Mouse (Mus musculus) thymus, postnatal 14 days (tissue): Measurements from ENCODE around the gene Vezt.
A peak's percentile ranks its signal among the peaks of the same experiment; 100 is the strongest.

Experiments used
- DNase-seq: peaks from one replicate; pipeline ENCODE4 v3.0.0; 2021

The Vezt gene

DNA sequence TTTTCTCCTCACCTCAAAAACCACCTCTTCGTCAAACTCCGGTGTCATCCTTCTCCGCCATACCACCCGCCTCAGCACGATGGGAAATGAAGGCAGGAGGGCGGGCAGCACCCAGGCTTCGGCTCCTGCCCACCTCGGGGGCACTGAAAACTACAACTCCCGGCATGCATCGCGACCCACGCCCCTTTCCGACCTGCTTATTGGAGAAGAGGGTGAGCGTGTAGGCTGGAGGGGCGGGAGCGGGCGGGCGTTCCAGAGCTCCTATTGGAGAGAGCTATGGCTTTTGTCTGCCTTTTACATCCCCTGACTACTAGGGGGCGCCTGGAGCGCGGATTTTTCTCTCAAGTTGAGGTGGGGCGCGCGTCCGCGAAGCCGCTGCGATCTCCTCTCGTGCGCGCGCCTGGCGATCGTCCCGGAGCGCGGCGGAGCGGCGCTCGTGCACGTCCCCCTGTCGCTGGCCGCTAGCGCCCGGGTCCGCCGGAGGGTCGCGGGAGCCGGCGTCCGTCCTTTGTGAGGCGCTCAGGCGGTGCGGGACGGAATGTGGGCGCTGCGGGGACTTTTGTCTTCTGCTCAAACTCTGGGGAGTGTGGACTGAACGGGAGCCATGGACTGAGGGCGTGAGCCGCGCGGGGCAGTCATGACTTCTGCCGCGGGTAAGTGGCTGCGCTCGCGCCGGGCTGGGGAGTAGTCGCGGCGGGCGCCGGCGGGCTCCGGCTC, at the start of gene Vezt, which contains the start of gene Fgd6:
Vezt (minus strand) TSS at position 160 of the 717 bp plus-strand sequence.
Fgd6 (plus strand) TSS at position 344 of the 717 bp plus-strand sequence.
- peak; percentile 100 for DNase-seq

DNA sequence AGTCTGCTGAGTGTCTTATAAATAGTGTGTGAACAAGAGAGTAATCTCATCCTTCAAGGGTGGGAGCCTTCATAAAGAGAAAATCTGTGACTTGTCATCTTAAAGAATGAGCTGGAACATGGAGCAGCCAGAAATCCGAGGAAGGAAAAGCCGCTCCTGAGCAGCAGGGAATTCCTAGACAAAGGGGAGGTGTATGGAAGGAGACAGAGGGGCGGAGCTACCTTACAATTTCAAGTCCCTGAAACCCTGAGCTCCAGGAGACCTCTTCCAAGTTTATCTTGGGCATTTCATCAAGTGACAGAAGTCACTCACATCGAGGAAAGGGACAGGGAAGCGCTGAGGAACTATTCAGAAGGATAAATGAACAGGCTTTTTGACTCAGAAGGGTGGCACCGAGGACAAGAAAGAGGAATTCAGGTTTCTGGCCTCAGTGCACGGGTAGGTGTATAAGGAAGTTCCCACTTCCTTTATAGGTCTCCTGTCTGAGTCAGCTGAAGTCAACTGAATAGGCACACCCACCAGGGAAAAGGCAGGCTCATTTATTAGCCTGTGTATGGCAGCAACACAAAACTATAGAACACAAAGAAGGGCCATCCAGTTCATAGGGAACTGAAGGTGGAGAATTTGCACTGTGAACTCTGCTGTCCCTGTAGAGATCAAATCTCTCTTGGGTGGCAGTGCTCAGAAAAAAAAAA, 46.6 kb upstream of the Vezt start:
- DNase-seq, result no peak

DNA sequence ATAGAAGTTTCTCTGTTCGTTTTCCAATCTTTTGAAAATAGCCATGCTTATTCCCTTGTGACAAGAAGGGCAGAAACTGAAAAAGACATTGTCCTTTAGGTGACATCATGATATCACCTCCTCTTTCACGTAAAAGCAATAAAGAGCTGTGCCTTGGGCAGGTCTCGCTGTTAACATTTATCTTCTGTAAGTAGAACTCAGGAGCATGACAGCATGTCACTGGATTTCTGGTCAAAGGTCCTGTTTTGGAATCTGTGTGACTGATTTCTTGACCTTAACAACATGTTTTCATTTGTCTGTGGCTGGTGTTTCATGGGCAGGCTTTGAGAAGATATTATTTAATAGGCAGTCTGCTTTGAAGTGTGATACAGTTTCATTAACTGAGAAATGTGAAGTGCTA, 45.1 kb upstream of the Vezt start:
- no peak for DNase-seq

DNA sequence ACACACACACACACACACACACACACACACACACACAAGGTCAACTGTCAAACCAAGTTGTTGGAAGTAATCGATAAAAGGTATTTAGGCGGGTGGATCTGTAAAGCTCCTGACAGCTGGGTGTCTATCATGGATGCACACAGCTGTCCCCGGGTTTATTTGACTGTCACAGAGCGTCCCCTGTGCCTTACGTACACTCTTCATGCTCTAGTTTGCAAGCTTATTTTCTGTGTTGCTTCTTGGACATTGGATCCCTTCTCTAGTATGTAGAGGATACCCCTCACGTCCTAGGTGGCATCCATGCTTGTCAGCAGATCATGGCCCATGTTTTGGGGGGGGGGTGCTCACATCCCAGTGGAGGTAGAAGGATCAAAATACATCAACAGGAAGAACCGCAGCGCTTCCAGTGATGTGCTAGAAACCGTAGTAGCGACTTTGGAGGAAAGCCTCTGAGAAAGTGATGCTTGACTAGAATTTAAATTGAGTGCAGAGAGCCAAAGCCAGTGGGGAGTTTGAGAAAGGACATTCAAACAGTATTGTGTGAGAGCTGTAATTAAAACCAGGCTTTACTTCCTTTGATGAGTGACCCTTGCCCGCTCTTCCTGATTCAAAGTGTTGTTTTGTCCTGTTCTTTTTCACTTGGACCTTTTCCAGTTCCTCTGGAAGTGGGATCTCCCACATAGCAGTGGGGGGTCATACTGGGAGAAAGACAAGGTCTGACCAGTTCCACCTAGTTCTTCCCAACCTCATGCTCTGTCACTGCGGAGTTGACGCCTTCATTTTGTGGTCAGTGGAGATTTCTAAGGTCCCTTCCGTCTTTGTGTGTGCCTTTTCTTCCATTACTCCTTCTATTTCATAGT, 41.6 kb upstream of the Vezt start:
- DNase-seq, result no peak

DNA sequence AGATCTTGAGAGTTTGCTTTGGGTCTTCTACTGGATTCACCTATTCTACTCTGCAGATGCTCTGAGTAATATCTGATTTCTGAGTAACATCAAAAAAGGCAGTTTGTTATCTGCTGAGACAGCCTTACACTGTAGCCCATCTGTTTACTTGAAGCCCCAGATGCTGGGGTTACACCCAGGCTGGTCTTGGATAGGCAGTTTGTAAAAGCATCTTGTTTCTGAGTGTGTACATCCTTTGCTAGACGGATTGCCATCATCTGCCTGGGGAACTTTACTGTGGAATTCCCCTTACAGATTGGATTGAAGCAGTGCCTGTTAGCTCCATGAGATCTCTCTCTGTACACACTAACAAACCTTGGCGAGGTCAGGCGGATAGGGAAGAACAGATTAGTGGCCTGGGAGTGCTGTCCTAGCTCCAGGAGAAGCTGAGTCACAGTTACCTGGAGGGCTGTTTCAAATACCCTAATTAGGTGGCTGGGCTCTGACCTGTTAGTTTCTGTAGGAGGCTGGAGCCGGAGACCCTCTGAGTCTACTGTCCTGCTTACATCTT, 37.4 kb upstream of the Vezt start:
- no peak for DNase-seq

DNA sequence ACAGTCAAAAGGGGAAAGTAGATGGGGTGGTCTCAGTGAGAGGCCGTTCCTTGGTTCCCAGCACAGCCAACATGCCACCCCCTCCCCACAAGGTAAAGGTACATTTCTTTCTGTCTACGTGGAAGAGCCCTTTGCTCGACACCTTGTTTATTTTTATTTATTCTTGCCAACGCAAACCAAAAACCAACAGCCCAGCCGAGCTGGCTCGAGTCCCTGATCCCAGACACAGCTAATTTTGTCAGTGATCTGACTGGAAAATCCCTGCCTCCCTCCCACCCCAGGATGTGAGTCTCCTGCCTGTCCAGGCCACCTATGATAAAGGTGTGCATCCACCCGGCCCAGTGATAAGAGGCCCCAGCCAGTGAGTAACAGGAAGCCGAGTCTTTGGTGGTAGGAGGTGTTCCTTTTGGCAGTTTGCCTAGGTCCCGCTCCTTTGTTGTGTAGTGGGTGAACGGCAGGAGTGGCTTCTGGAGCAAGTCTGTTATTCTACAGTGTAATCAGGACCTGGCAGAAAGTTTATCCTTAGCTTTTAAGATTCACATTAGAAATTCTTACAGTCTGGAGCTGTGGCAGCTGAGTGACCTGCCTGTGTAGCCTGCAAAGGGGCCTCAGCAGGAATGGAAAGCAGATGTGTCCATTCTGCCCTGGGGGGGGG, 36.8 kb upstream of the Vezt start:
- DNase-seq, result peak; percentile 7

DNA sequence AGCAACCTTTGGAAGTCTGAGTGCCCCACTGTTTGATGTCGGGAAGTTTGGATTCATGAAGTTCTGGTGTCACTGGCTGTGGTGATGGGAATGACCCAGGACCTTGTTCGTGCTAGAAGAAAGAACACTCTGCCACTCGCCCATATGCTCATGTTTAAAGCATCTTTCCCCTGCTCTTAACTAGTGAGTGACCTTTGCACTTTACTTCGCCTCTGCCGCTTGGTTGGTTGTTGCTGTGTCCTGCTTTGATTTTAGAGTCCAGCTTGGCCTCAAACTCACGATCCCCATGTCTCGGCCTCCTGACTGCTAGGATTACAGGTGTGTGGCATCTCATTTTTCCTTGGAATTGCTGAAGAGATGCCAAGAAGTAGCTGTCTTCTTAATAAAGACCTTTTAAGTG, 36.0 kb upstream of the Vezt start:
- DNase-seq, result no peak

DNA sequence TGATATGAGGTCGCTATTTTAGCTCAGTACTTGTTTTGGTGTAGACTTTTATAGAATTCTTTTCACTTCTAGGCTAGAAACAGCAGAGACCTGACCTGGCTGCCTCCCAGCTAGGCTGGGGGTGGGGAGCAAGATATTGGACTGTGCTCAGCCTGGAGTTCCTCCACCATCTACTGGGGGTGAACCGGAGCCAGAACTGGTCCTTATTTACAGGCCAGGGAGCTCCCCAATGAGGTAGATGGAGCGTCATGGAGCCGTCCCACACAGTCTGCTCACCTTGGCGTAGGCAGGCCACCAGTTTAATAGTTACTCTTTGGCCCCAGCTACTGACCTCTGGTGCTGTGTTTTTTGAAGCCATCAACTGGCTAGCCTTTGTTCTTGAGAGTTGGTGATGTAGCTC, 33.1 kb upstream of the Vezt start:
- no peak for DNase-seq

DNA sequence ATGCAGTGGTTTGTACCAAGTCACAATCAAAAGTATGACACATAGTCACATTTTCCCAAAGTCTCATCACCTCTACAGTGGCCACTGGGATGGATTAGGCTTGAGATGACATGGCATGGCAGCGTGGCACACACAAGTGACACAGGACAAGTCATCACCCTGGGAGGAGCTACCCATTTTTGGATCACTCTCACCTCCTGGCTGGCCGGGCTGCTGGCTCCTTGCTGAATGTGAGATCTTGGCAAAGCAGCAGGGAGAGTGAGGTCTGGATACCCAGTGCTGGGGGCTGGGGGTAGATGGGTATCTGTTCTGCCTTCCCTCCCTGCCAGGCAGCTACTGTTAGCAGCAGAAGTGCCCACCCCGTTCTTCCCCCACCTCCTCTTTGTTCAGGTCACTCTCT, 31.3 kb upstream of the Vezt start:
- no peak for DNase-seq

DNA sequence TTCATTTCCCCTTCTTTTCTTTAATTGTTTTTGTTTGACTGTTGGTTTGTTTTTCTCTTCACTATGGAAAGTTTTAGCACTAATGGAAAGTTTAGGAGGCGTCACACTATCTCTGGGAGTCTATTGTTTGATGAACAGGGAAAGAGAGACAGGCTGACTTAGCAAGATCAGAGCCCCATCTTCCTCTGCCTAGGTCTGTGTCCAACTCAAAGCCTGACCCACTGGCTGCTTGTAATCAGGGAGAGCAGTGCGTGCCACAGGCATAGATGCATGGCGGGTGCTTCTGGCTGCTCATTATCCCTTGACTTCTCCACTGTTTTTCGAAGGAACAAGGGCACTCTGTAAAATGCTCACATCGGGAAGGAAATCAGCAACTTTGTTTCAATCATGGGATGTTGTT, 26.7 kb upstream of the Vezt start:
- DNase-seq, result no peak

DNA sequence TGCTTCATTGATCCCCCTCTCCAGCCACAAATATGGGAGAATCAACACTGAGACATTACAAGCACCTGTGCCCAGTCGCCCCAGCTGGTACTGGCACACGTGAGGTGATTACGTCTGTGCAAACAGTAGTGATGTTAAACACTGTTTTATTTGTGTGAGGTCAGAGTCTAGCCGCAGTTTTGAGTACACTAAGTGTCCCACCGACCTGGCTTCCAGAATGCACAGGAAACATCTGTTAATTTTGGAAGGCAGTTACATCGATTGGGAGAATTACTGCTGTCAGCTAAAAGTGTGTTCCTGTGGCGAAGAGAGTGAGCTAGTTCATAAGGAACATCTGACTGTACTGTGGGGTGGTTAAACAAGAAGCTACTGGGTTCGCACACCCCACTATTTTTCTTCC, 24.6 kb upstream of the Vezt start:
- no peak for DNase-seq

DNA sequence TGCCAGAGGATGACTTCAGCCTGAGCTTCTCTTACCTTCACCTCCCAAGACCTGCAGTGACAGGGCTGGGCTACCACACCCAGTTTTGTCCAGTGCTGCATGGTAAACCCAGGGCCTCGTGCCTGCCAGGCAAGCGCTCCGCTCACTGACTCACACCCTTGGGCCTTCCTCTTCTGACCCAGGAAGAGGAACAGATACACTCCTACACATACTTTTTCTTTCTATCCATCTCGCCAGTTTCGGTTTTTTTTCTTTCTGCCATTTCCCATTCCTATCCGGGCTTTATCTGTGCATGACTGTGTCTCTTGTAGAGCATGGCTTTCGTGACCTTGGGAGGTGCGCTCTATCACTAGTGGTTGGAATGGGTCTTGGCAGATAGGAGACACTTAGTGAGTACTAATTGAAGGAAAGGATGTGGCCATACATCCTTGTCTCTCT, 24.0 kb upstream of the Vezt start:
- DNase-seq, result no peak

DNA sequence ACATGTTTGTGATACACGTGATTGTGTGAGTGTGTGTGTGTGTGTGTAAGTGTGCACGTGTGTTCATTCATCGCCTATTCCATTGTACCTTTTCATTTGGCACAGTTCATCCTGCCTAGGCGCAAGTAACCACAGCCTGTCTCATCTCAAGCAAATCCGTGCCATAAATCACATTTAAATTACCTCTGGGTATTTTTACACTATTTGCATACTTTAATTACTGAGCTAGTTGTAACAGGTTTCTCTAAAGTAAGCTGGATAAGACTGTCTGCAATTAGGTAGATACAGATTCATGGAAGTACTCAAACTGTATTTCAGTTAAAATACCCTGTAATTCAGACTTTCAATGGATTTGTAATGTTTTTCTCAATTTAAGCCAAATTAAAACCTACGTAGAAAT, 20.9 kb upstream of the Vezt start:
- DNase-seq, result no peak

DNA sequence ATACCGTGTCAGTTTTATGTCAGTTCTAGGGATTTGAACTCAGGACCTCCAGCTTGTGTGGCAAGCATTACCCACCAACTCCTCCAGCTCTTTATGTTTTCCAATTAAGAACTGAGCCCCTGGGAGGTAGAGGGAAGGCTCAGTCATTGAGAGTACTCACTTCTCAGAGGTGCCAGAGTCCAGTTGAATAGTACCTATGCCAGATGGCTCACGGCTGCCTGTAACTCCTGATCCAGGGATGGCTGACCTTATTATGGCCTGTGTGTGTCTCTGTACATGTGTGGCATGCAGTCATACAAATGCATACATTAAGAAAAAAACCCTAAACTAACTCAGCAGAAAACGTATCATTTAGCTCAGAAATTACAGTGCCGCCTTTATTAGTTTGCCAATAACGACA, 15.1 kb upstream of the Vezt start:
- no peak for DNase-seq

DNA sequence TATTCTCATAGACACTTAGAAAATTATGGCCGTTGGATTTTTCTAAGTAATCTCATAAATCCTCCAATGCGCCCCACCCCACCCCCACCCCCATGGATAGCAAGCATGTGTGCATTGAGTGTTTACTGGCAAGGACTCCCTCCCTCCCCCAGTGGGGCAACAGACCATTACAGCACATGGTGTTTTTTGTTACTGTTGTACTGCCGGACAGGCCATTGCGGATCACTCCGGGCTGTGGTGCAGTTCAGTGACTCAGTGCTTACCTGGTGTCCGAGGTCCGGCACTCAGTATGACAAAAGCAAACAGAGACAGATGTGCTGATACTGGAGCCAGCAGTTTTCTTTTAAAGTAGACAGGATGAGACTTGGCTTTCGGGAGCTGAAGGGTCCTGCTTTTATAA, 13.5 kb upstream of the Vezt start:
- no peak for DNase-seq

DNA sequence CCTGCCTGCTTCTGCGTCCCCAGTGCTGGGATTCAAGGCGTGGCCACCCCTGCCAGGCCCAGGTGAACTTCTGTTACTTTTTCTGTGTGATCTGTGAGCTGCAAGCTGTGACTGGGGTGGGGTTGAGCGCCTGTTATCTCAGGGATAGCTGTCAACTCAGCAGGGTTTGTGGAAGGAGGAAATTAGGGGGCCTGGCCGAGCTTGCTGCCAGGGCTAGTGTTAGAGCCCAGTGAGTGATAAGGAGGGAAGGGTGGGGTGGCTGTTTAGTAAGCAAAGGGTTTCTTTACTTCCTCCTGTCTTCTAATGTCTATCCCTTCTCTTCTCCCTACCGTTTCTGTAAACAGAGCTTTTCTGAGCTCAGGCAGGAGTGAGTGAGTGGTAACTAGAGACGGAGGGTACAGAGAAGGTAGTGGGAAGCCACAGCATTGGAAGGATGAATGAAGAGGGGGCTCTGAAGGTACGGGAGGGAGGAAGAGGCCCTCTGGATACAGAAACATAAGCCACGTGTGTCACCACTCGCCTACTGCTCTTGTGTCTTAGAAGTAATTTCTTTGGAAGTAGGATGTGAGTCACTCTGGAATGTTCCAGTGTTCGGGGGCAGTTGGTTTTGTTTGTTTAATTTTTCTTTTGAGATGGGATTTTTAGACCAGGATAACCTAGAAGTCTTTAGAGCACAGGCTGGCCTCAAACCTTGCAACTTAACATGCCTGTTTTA, 12.4 kb upstream of the Vezt start:
- no peak for DNase-seq

DNA sequence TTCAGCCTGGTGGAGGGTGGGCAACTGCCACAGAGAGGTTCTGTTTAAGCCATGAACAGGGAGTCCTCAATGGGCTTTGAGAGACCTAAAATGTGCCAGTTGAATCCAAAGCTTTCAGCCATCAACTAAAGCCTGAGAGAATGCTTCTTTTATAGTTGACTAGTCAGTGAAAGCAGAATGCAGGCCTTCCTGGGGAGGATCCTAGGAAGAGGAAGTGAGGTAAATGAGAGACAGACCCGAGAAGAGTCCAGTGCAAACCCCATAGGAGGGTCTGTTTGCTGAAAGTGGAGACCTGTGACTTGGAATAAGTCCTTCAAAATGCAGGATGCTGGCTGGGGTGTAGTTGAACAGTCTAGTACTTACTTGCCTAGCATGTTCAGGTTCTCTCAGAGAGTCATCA, 11.4 kb upstream of the Vezt start:
- DNase-seq, result no peak

DNA sequence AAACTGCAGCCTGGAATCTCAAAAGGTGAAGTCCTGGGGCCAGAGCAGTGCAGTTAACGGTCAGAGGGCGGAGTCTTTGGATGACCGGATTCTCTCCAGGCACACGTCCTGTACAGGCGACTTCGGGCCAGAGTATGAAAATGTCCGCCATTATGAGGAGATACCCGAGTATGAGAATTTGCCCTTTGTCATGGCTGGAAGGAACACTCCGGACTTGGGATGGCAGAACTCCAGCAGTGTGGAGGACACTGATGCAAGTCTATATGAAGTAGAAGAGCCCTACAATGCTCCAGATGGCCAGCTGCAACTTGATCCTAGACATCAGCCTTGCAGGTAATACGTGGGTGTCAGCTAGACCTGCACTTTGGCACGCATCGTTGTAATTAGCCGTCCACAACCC, 9.7 kb upstream of the Vezt start:
- DNase-seq, result no peak

DNA sequence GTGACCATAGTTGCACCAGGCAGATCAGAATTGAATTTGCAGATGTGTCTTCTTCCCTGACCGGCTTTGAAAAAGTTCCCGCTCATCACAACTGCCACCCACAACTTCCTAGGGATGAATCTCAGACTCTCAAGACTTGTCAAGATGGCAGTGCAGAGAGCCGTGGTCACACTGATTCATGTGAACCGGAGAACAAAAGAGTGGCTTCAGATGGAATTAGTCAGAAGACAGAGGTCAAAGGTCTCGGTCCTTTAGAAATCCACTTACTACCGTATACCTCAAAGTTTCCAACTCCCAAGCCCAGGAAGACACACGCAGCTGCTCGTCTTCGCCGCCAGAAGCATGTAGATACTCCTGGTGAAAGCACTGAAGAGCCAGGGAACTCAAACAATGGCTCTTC, 8.3 kb upstream of the Vezt start:
- no peak for DNase-seq

DNA sequence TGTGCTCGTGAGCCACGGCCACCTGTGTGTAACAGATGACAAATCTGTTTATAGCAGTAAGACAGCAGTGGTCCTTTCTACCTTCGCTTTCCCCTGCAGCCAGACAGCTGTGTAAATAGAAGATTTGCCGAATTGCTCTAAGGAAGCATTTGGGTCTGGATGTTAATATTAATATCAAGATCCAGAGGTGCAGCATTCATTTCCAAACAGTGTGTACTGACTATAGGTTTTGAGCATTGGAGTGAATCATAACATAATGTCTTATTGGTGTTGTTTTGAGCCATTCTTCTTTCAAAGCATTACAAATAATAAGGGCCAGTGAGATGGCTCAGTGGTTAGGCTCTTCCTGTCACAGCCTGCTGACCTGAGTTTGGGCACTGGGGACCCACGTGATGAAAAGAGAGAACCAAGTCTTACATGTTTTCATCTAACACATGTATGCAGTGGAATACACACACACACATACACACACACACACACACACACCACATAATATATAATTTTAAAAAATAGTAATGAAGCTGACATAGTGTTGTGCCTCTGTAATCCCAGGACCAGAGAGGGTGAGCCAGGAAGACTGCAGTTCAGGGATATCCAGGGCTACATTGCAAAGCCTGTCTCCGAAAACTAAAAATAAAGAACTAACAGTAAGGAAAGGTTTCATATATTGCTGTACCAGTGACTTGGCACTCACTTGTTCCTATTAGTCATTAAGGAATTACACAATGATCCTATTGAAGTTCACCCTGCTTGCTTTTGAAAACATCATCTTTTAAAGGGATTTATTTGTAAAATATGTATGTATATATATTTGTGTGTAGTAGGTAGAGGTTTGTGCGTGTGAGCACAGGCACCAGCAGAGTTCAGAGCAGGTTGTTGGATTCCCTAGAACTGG, 3.0 kb upstream of the Vezt start:
- DNase-seq, result no peak

DNA sequence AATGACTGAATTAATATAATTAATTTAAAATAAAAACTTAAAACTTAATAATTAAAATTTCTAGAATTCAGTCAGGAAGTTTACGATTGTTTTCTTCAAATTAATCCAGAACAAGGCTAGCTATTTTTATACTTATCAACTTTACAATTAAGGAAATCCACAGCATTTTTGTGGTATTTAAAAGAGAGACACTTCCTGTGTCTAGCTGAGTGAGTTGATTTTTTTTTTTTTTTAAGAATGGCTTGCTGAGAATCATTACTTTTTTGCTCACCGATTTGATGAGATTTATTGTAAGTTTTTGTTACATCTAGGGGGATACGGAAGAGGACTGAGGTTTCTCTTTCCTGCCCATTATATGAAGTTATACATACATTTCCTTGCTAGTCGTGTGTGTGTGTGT, 2.0 kb upstream of the Vezt start:
- no peak for DNase-seq
